Mouse (Mus musculus): ENCODE measurements around the gene Polk.

Polk gene

GRCm38 (mm10) chr13:96542081-96542889, at the start of gene Polk, which contains the start of gene Col4a3bp:
Gene Polk (minus strand): TSS chr13:96542579.
Gene Col4a3bp (plus strand): TSS chr13:96542618.
- peak; percentile 94 for DNase-seq

- DNase-seq = no peak
Observed at GRCm38 (mm10) chr13:96588642-96589041, 46.3 kb upstream of the Polk start.

GRCm38 (mm10) chr13:96586540-96586939, 44.2 kb upstream of the Polk start:
- no peak for DNase-seq

GRCm38 (mm10) chr13:96584201-96584600, 41.8 kb upstream of the Polk start:
- DNase-seq = no peak

- no peak for DNase-seq
Observed at GRCm38 (mm10) chr13:96579979-96580378, 37.6 kb upstream of the Polk start.

GRCm38 (mm10) chr13:96579104-96579503, 36.7 kb upstream of the Polk start:
- DNase-seq = no peak

- DNase-seq = no peak
Observed at GRCm38 (mm10) chr13:96574170-96574569, 31.8 kb upstream of the Polk start.

GRCm38 (mm10) chr13:96571016-96571361, 28.6 kb upstream of the Polk start:
- DNase-seq = no peak

- DNase-seq = no peak
Observed at GRCm38 (mm10) chr13:96570313-96571015, 28.1 kb upstream of the Polk start.

- DNase-seq = no peak
Observed at GRCm38 (mm10) chr13:96567977-96568376, 25.6 kb upstream of the Polk start.

GRCm38 (mm10) chr13:96555099-96555498, 12.7 kb upstream of the Polk start:
- DNase-seq = no peak

GRCm38 (mm10) chr13:96547941-96548340, 5.6 kb upstream of the Polk start:
- DNase-seq = no peak

GRCm38 (mm10) chr13:96547250-96547649, 4.9 kb upstream of the Polk start:
- DNase-seq = no peak

GRCm38 (mm10) chr13:96544506-96544905, 2.1 kb upstream of the Polk start:
- DNase-seq = no peak

GRCm38 (mm10) chr13:96542901-96543891, 817 bp upstream of the Polk start:
- no peak for DNase-seq

- no peak for DNase-seq
Observed at GRCm38 (mm10) chr13:96541381-96541780, 998 bp downstream of the Polk start.

GRCm38 (mm10) chr13:96538103-96538502, 4.3 kb downstream of the Polk start:
- no peak for DNase-seq

GRCm38 (mm10) chr13:96536821-96537572, 5.4 kb downstream of the Polk start:
- no peak for DNase-seq

GRCm38 (mm10) chr13:96533742-96534141, 8.6 kb downstream of the Polk start:
- no peak for DNase-seq

GRCm38 (mm10) chr13:96532176-96532575, 10.2 kb downstream of the Polk start:
- DNase-seq = no peak

GRCm38 (mm10) chr13:96530064-96530463, 12.3 kb downstream of the Polk start:
- no peak for DNase-seq

- no peak for DNase-seq
Observed at GRCm38 (mm10) chr13:96529542-96529941, 12.8 kb downstream of the Polk start.

Measured in cerebellum, adult 8-10 months (tissue).